Mouse (Mus musculus) midbrain, embryonic 11.5 days (tissue): ENCODE results near the gene Fcho2. TPM values are rescaled to one million over a fixed set of nuclear protein-coding genes. Genes with fewer than 3 reads are reported as not detected.

Source experiments
- ATAC-seq: fragments of 200-750 bp; cut with Nextera tagmentation; 2 replicates; pipeline ENCODE4 v1.8.0; 2017; ENCODE audit warnings: moderate TSS enrichment, moderate library complexity; ENCODE audit not compliant: low FRiP score
- DNase-seq: peaks from one replicate; pipeline ENCODE4 v3.0.0; 2015; ENCODE audit warnings: low spot score; ENCODE audit errors: missing footprints
- H3K27ac ChIP-seq: fragments of 300-500 bp; sonication (generic); 2 replicates; pipeline ENCODE4 v1.5.1; 2014; ENCODE audit warnings: low read depth, low read length
- H3K27me3 ChIP-seq: fragments of 300-500 bp; sonication (generic); 2 replicates; pipeline ENCODE4 v1.6.1; 2014; ENCODE audit warnings: mild to moderate bottlenecking, low read length, moderate library complexity, mixed read lengths; ENCODE audit not compliant: control insufficient read depth, insufficient read depth
- H3K36me3 ChIP-seq: fragments of 300-500 bp; sonication (generic); 2 replicates; pipeline ENCODE4 v1.6.1; 2014; ENCODE audit warnings: mild to moderate bottlenecking, low read length, moderate library complexity, mixed read lengths; ENCODE audit not compliant: control insufficient read depth, insufficient read depth
- H3K4me1 ChIP-seq: fragments of 300-500 bp; sonication (generic); 2 replicates; pipeline ENCODE4 v1.6.1; 2014; ENCODE audit warnings: low read length; ENCODE audit not compliant: control insufficient read depth, insufficient read depth
- H3K4me2 ChIP-seq: fragments of 300-500 bp; sonication (generic); 2 replicates; pipeline ENCODE4 v1.6.1; 2014; ENCODE audit warnings: mild to moderate bottlenecking, moderate library complexity
- H3K4me3 ChIP-seq: fragments of 300-500 bp; sonication (generic); 2 replicates; pipeline ENCODE4 v1.5.1; 2014; ENCODE audit warnings: low read depth, low read length
- H3K9ac ChIP-seq: fragments of 300-500 bp; sonication (generic); 2 replicates; pipeline ENCODE4 v1.6.1; 2014; ENCODE audit warnings: low read length
- H3K9me3 ChIP-seq: fragments of 300-500 bp; sonication (generic); 2 replicates; pipeline ENCODE4 v1.6.1; 2016; ENCODE audit warnings: low read length; ENCODE audit not compliant: control insufficient read depth
- WGBS: fragments of 180-500 bp; shearing (Covaris S2); extraction: QIAGEN DNeasy Blood & Tissue Kit; methylation state at CpG from one replicate; pipeline ENCODE4 v1.1.7; 2014; 5-methylcytosine and 5-hydroxymethylcytosine counted together
- polyA plus RNA-seq: library from polyadenylated mRNA; unstranded; fragments of >200 nt; fragmentation: Nextera tagmentation; extraction: Ambion mirVana; gene quantifications from 2 replicates; pipeline ENCODE4 v1.2.1, GENCODE M21; 2014

The Fcho2 gene
- polyA plus RNA-seq, 1 experiment from 2014 or later = 23.4 TPM

DNA sequence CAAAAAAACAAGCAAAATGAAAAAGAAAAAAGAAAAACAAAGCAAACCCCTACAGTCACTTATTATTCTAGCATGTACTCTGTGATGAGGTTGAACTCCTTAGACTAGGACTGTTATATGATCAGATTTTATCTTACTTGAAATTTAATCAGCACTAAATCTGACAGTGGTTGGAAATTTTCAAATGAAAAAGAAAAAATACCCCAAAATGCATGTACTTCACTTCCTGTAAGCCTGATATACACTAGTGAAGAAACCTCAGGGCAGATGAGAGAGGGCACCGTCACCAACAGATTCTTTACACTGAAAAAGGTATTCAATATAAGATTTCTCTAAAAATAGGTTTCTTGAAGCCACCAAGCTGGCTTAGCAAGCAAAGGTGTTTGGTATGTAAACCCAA lies 23.6 kb downstream of the Fcho2 start:
- 100% methylated on average over 1 of the region's 1 CpGs for WGBS
- ATAC-seq = no peak

GRCm38 (mm10) chr13:98786970-98787685 lies 28.1 kb downstream of the Fcho2 start:
- H3K36me3 ChIP-seq = no peaks in the 10 kb centered on the region; the same call in 1 of the 2 replicates
- H3K27ac ChIP-seq = no peak overlapping the region
- no peaks in the 10 kb centered on the region for H3K9me3 ChIP-seq
- DNase-seq = no peak
- 93% methylated on average over 5 of the region's 5 CpGs for WGBS
- no peaks in the 10 kb centered on the region for H3K27me3 ChIP-seq
- no peak overlapping the region for H3K4me2 ChIP-seq
- no peak for ATAC-seq
- H3K4me1 ChIP-seq = no peaks in the 10 kb centered on the region
- H3K9ac ChIP-seq = no peak overlapping the region
- H3K4me3 ChIP-seq = no peak overlapping the region

More for the DNA sequence above, 23.6 kb downstream of the Fcho2 start:
- H3K27ac ChIP-seq = no peak overlapping the region
- no peak overlapping the region for H3K4me2 ChIP-seq
- H3K36me3 ChIP-seq = no peaks in the 10 kb centered on the region; the same call in 1 of the 2 replicates
- no peak overlapping the region for H3K9ac ChIP-seq
- H3K4me1 ChIP-seq = no peaks in the 10 kb centered on the region
- no peaks in the 10 kb centered on the region for H3K9me3 ChIP-seq
- H3K27me3 ChIP-seq = no peaks in the 10 kb centered on the region
- DNase-seq = no peak
- no peak overlapping the region for H3K4me3 ChIP-seq

DNA sequence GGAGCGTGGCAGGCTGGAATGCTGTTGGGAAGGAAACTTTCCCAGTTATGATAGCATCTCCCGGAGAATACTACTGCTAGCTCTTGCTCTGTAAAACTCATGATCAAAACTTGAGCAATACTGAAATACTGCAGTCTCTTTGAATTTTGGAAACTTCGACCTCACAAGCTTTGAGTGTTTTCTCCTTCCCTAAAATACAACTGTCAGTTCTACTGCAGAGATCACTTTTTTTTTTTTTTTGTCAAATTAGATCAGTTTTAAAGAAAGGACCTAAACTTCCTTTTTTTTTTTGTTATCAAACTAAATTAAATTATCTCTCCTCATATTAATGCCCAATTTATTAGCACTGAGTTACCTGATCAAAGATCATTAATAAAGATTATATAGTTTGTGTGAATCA lies 37.3 kb downstream of the Fcho2 start:
- no peak overlapping the region for H3K9ac ChIP-seq
- H3K27me3 ChIP-seq = no peaks in the 10 kb centered on the region
- no peak for DNase-seq
- ATAC-seq = no peak
- H3K4me3 ChIP-seq = no peak overlapping the region
- H3K9me3 ChIP-seq = no peaks in the 10 kb centered on the region
- 88% methylated on average over 3 of the region's 3 CpGs for WGBS
- H3K36me3 ChIP-seq = no peaks in the 10 kb centered on the region; the same call in 1 of the 2 replicates
- H3K4me2 ChIP-seq = no peak overlapping the region
- no peaks in the 10 kb centered on the region for H3K4me1 ChIP-seq
- no peak overlapping the region for H3K27ac ChIP-seq

DNA sequence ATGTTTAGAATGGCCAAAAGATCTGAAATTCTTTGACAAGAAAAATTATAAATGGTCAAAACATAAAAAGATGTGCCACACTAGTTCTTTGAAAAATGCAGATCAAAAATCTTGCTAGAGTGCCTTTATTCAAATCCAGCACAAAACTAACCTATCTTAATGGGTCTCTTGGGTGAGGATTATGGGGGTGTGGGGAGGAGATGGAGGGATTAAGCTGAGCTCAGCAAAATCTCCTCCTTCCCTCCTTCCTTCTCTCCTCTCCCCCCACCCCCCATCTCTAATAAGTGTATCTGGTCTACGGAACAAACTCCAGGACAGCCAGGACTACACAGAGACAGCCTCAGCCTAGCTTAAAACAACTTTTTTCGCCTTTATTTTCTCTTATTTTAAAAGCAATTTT lies 43.8 kb downstream of the Fcho2 start:
- Histone ChIP-seq H3K9ac (no peak overlapping the region), H3K27me3 (no peaks in the 10 kb centered on the region), H3K4me1 (no peaks in the 10 kb centered on the region), H3K27ac (no peak overlapping the region), H3K36me3 (no peaks in the 10 kb centered on the region; the same call in 1 of the 2 replicates), H3K4me3 (no peak overlapping the region), H3K9me3 (no peaks in the 10 kb centered on the region), H3K4me2 (no peak overlapping the region)
- WGBS = 73% methylated on average over 2 of the region's 2 CpGs
- ATAC-seq (no peak), DNase-seq (no peak)

DNA sequence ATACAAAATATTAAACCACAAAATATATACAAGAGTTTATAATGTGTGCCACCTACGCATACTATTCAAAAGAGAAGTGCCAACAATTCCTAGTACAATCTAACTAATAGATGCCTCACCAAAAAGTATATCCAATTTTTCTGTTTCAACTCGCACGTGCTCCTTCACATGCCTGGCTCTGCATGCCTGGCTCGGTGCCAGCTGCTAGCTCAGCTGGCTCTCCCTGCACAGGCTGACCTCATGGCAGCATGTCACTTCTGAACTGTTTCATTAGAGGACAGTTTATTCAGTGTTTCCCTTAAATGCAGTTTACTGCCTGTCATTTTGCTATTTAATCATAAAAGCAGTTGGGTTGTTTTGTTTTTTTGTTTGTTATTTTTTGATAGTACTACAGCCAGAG lies 46.9 kb downstream of the Fcho2 start:
- Histone ChIP-seq H3K27ac (no peak overlapping the region), H3K27me3 (no peaks in the 10 kb centered on the region), H3K9ac (no peak overlapping the region), H3K9me3 (no peaks in the 10 kb centered on the region), H3K4me1 (no peaks in the 10 kb centered on the region), H3K36me3 (no peaks in the 10 kb centered on the region), H3K4me3 (no peak overlapping the region), H3K4me2 (no peak overlapping the region)
- 71% methylated on average over 4 of the region's 4 CpGs for WGBS
- DNase-seq (no peak), ATAC-seq (no peak)

GRCm38 (mm10) chr13:98761771-98762170 lies 53.5 kb downstream of the Fcho2 start:
- Histone ChIP-seq H3K9me3 (no peaks in the 10 kb centered on the region), H3K4me3 (no peak overlapping the region), H3K27ac (no peak overlapping the region), H3K4me2 (no peak overlapping the region), H3K27me3 (no peaks in the 10 kb centered on the region), H3K4me1 (no peaks in the 10 kb centered on the region), H3K36me3 (no peaks in the 10 kb centered on the region), H3K9ac (no peak overlapping the region)
- DNase-seq (no peak), ATAC-seq (no peak)

- 78% methylated on average over 1 of the region's 1 CpGs for WGBS
- no peak overlapping the region for H3K4me3 ChIP-seq
- ATAC-seq = no peak
Observed at GRCm38 (mm10) chr13:98755886-98756285, 59.4 kb downstream of the Fcho2 start.

GRCm38 (mm10) chr13:98744679-98745078 lies 70.6 kb downstream of the Fcho2 start:
- H3K27me3 ChIP-seq = no peaks in the 10 kb centered on the region
- ATAC-seq = no peak
- DNase-seq = no peak
- no peak overlapping the region for H3K9ac ChIP-seq
- no peaks in the 10 kb centered on the region for H3K4me1 ChIP-seq
- H3K4me3 ChIP-seq = no peak overlapping the region
- no peak overlapping the region for H3K27ac ChIP-seq
- H3K4me2 ChIP-seq = no peak overlapping the region
- H3K9me3 ChIP-seq = no peaks in the 10 kb centered on the region
- WGBS = 73% methylated on average over 1 of the region's 1 CpGs
- H3K36me3 ChIP-seq = no peaks in the 10 kb centered on the region; the same call in none of the 2 replicates

More at GRCm38 (mm10) chr13:98755886-98756285, 59.4 kb downstream of the Fcho2 start:
- no peaks in the 10 kb centered on the region for H3K9me3 ChIP-seq
- H3K9ac ChIP-seq = no peak overlapping the region
- H3K27me3 ChIP-seq = no peaks in the 10 kb centered on the region
- DNase-seq = no peak
- no peaks in the 10 kb centered on the region for H3K36me3 ChIP-seq
- no peaks in the 10 kb centered on the region for H3K4me1 ChIP-seq
- H3K4me2 ChIP-seq = no peak overlapping the region
- no peak overlapping the region for H3K27ac ChIP-seq

DNA sequence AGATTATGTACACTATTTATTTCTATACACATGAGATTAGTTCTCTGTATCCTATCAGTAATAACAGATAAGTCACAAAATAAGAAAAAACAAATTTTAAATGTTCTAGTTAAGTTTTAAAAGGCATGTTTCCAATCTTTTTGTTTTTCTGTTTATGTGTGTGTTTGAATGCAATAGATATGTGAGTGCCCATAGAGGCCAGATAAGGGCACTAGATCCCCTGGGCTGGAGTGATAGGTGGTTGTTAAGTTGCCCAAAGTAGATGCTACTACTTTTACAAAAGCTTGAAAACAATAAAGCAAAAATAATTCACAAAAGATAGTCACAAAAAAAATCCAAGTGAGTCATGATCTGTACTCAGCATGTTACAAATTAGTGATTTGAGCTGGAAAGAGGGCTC lies 71.4 kb downstream of the Fcho2 start:
- H3K4me2 ChIP-seq = no peak overlapping the region
- H3K36me3 ChIP-seq = no peaks in the 10 kb centered on the region; the same call in none of the 2 replicates
- H3K27me3 ChIP-seq = no peaks in the 10 kb centered on the region
- no peaks in the 10 kb centered on the region for H3K4me1 ChIP-seq
- ATAC-seq (no peak), DNase-seq (no peak)
- no peak overlapping the region for H3K27ac ChIP-seq
- H3K9me3 ChIP-seq = no peaks in the 10 kb centered on the region
- H3K4me3 ChIP-seq = no peak overlapping the region
- no peak overlapping the region for H3K9ac ChIP-seq
